Mouse (Mus musculus): ENCODE measurements at regions not wholly inside any gene's neighbourhood (a gene's known extent, or its start where the extent isn't known, plus 50 kb on each side); places are given as distances from the start of the nearest gene placed in this dataset.
"Not testable (repeated sequence)": the region's sequence is repeated elsewhere in the genome, so short reads cannot be mapped to it uniquely, and the experiment has no call there.

- WGBS, result 77% methylated on average over 6 of the region's 7 CpGs
- not testable (repeated sequence) for H3K9ac ChIP-seq; H3K9me3 ChIP-seq (replicated peaks); H3K27me3 ChIP-seq; H3K27ac ChIP-seq (replicated peaks); H3K36me3 ChIP-seq; H3K4me3 ChIP-seq (replicated peaks); ATAC-seq (ENCODE audit: insufficient number of reproducible peaks, low FRiP score, low TSS enrichment, low read depth); H3K4me1 ChIP-seq; H3K4me2 ChIP-seq (replicated peaks)
These were observed 100.0 kb downstream of the Gm15319 start for GRCm38 (mm10) chr8:20262847-20263570.

- not testable (repeated sequence) for H3K4me3 ChIP-seq (replicated peaks); H3K9ac ChIP-seq; H3K9me3 ChIP-seq (replicated peaks); H3K27me3 ChIP-seq; H3K36me3 ChIP-seq; H3K4me1 ChIP-seq; H3K4me2 ChIP-seq (replicated peaks); H3K27ac ChIP-seq (replicated peaks)
- ATAC-seq (ENCODE audit: insufficient number of reproducible peaks, low FRiP score, low TSS enrichment, low read depth), result 0 out of 2 replicates have a peak, but pooled peaks have one; percentile 54
- WGBS, result 81% methylated on average over 3 of the region's 3 CpGs
These were observed 100.8 kb downstream of the Gm15319 start for GRCm38 (mm10) chr8:20262253-20262652.

GRCm38 (mm10) chr8:20261452-20262181, 101.4 kb downstream of the Gm15319 start:
- ATAC-seq (ENCODE audit: insufficient number of reproducible peaks, low FRiP score, low TSS enrichment, low read depth); H3K9ac ChIP-seq; H3K9me3 ChIP-seq (replicated peaks); H3K4me2 ChIP-seq (replicated peaks); H3K4me1 ChIP-seq; H3K4me3 ChIP-seq (replicated peaks); H3K27ac ChIP-seq (replicated peaks); H3K36me3 ChIP-seq; H3K27me3 ChIP-seq: not testable (repeated sequence)
- 56% methylated on average over 6 of the region's 9 CpGs for WGBS

GRCm38 (mm10) chr8:20261007-20261406, 102.0 kb downstream of the Gm15319 start:
- H3K4me2 ChIP-seq (replicated peaks); H3K9ac ChIP-seq: not testable (repeated sequence)
- 75% methylated on average over 2 of the region's 2 CpGs for WGBS

GRCm38 (mm10) chr8:20260125-20260640, 102.8 kb downstream of the Gm15319 start:
- ATAC-seq (ENCODE audit: insufficient number of reproducible peaks, low FRiP score, low TSS enrichment, low read depth); H3K36me3 ChIP-seq; H3K4me2 ChIP-seq (replicated peaks); H3K27me3 ChIP-seq; H3K9me3 ChIP-seq (replicated peaks); H3K4me3 ChIP-seq (replicated peaks); H3K4me1 ChIP-seq; H3K9ac ChIP-seq; H3K27ac ChIP-seq (replicated peaks): not testable (repeated sequence)
- 77% methylated on average over 6 of the region's 7 CpGs for WGBS

More at GRCm38 (mm10) chr8:20261007-20261406, 102.0 kb downstream of the Gm15319 start:
- not testable (repeated sequence) for H3K36me3 ChIP-seq; H3K27ac ChIP-seq (replicated peaks); H3K27me3 ChIP-seq; ATAC-seq (ENCODE audit: insufficient number of reproducible peaks, low FRiP score, low TSS enrichment, low read depth); H3K9me3 ChIP-seq (replicated peaks); H3K4me3 ChIP-seq (replicated peaks); H3K4me1 ChIP-seq

GRCm38 (mm10) chr8:20259662-20260061, 103.3 kb downstream of the Gm15319 start:
- not testable (repeated sequence) for H3K27me3 ChIP-seq; H3K4me1 ChIP-seq; H3K27ac ChIP-seq (replicated peaks); H3K4me3 ChIP-seq (replicated peaks); ATAC-seq (ENCODE audit: insufficient number of reproducible peaks, low FRiP score, low TSS enrichment, low read depth); H3K9me3 ChIP-seq (replicated peaks); H3K9ac ChIP-seq; H3K36me3 ChIP-seq; H3K4me2 ChIP-seq (replicated peaks)
- 86% methylated on average over 8 of the region's 8 CpGs for WGBS
